12 mouse cellular contexts compared by ENCODE assay signal in genomic region chr5:41754226-41754775, GRCm38 (mm10). TPM values are rescaled to one million over a fixed set of nuclear protein-coding genes. Genes with fewer than 3 reads are reported as not detected.
A peak's percentile ranks its signal among the peaks of the same experiment; 100 is the strongest.
DNase-seq lines count a peak whose midpoint lies in the region; ATAC-seq and TF ChIP-seq lines count a peak whose summit lies in the region.
"Had no signal": no experiment of that assay in that cellular context is flagged by ENCODE, and none has a peak within 500 bp of the region (broad histone marks: within the 10 kb centered on the region; RNA-seq: fewer than 3 reads in every experiment).

No protein-coding gene starts in this region.

- no peak for ATAC-seq in heart, embryonic 12.5 days (ENCODE audit: insufficient number of reproducible peaks, low FRiP score)
- ATAC-seq in midbrain, postnatal 0 days (ENCODE audit: low FRiP score): no peak
- ATAC-seq in midbrain, embryonic 11.5 days (ENCODE audit: low FRiP score): peak; percentile 49; the same call in 1 of the 2 replicates

- peaks cover 96% of the 10 kb centered on the region for H3K27me3 ChIP-seq in heart, embryonic 12.5 days (replicated peaks)
- peaks cover 100% of the 10 kb centered on the region for H3K27me3 ChIP-seq in midbrain, embryonic 10.5 days (ENCODE audit: low read depth, poor library complexity, severe bottlenecking)
- H3K27me3 ChIP-seq in midbrain, postnatal 0 days (ENCODE audit: insufficient read depth, low read length): peaks cover 89% of the 10 kb centered on the region
- peaks cover 99% of the 10 kb centered on the region for H3K27me3 ChIP-seq in midbrain, embryonic 11.5 days (ENCODE audit: control insufficient read depth, insufficient read depth, low read length)

- H3K9ac ChIP-seq in heart, embryonic 12.5 days: no peak overlapping the region
- no peak overlapping the region for H3K9ac ChIP-seq in midbrain, postnatal 0 days (replicated peaks; ENCODE audit: low read length, poor library complexity, severe bottlenecking)
- H3K9ac ChIP-seq in midbrain, embryonic 11.5 days (ENCODE audit: low read length): no peak overlapping the region

- 1% methylated on average over 17 of the region's 17 CpGs for WGBS in heart, embryonic 12.5 days
- WGBS in midbrain, embryonic 10.5 days: under 1% methylated on average over 17 of the region's 17 CpGs
- 1% methylated on average over 17 of the region's 17 CpGs for WGBS in midbrain, postnatal 0 days
- WGBS in midbrain, embryonic 11.5 days: 0% methylated on average over 17 of the region's 17 CpGs

- no peaks in the 10 kb centered on the region for H3K4me1 ChIP-seq in heart, embryonic 12.5 days (replicated peaks)
- peaks cover 15% of the 10 kb centered on the region for H3K4me1 ChIP-seq in midbrain, embryonic 10.5 days
- H3K4me1 ChIP-seq in midbrain, postnatal 0 days (ENCODE audit: insufficient read depth, low read length): no peaks in the 10 kb centered on the region
- H3K4me1 ChIP-seq in midbrain, embryonic 11.5 days (ENCODE audit: control insufficient read depth, insufficient read depth, low read length): no peaks in the 10 kb centered on the region; the same call in 1 of the 2 replicates

- H3K9me3 ChIP-seq in heart, embryonic 12.5 days (replicated peaks): no peaks in the 10 kb centered on the region
- no peaks in the 10 kb centered on the region for H3K9me3 ChIP-seq in midbrain, embryonic 10.5 days (replicated peaks)
- no peaks in the 10 kb centered on the region for H3K9me3 ChIP-seq in midbrain, postnatal 0 days (ENCODE audit: low read length)
- H3K9me3 ChIP-seq in midbrain, embryonic 11.5 days (ENCODE audit: control insufficient read depth, low read length): no peaks in the 10 kb centered on the region

- TF ChIP-seq CTCF in midbrain, postnatal 0 days (IDR thresholded peaks at IDR 0.05): no peak

- DNase-seq in heart, postnatal 10 days: no peak
- peak; percentile 39 for DNase-seq in midbrain, embryonic 10.5 days (ENCODE audit: low spot score)
- DNase-seq in midbrain, postnatal 0 days (ENCODE audit: low spot score): no peak
- peak; percentile 94 for DNase-seq in midbrain, embryonic 11.5 days (ENCODE audit: low spot score, missing footprints)
- no peak for DNase-seq in adrenal gland, postnatal 36 days
- DNase-seq in spleen, adult 18-20 months: no peak
- no peak for DNase-seq in frontal cortex, adult 2 months (ENCODE audit: extremely low spot score in 1 of 2, low spot score in 1 of 2)
- DNase-seq: left cerebral cortex, postnatal 4 days; right cerebral cortex, adult 18-20 months had no signal

- intact Hi-C loops in heart, postnatal 10 days (cut with DNase I): no loop called here

- no peak overlapping the region for H3K27ac ChIP-seq in heart, embryonic 12.5 days (ENCODE audit: poor library complexity, severe bottlenecking)
- H3K27ac ChIP-seq in midbrain, embryonic 10.5 days (replicated peaks): no peak overlapping the region
- no peak overlapping the region for H3K27ac ChIP-seq in midbrain, postnatal 0 days (ENCODE audit: low read depth, low read length)
- no peak overlapping the region for H3K27ac ChIP-seq in midbrain, embryonic 11.5 days (ENCODE audit: low read depth, low read length)

- H3K4me2 ChIP-seq in heart, embryonic 12.5 days: peak overlapping the region; percentile 54
- H3K4me2 ChIP-seq in midbrain, postnatal 0 days (ENCODE audit: low read depth, low read length, poor library complexity, severe bottlenecking): no peak overlapping the region
- no peak overlapping the region for H3K4me2 ChIP-seq in midbrain, embryonic 11.5 days

- peak overlapping the region; percentile 20 for H3K4me3 ChIP-seq in heart, embryonic 12.5 days
- no peak overlapping the region for H3K4me3 ChIP-seq in midbrain, embryonic 10.5 days
- H3K4me3 ChIP-seq in midbrain, postnatal 0 days (ENCODE audit: low read depth, low read length): no peak overlapping the region
- no peak overlapping the region for H3K4me3 ChIP-seq in midbrain, embryonic 11.5 days (ENCODE audit: low read depth, low read length)

- no peaks in the 10 kb centered on the region for H3K36me3 ChIP-seq in heart, embryonic 12.5 days
- H3K36me3 ChIP-seq in midbrain, embryonic 10.5 days: no peaks in the 10 kb centered on the region
- no peaks in the 10 kb centered on the region for H3K36me3 ChIP-seq in midbrain, postnatal 0 days (ENCODE audit: insufficient read depth, low read length)
- H3K36me3 ChIP-seq in midbrain, embryonic 11.5 days (ENCODE audit: control insufficient read depth, insufficient read depth, low read length): no peaks in the 10 kb centered on the region

RNA-seq across cellular contexts. Expression of gene Nkx3-2, which starts 10.0 kb away (rescaled TPM):
- polyA plus RNA-seq in heart, embryonic 12.5 days (2016; fragmentation: Nextera tagmentation; extraction: Ambion mirVana): 0.19 and 0.22 TPM in 2 replicates
- total RNA-seq in heart, postnatal 10 days (2021): not detected
- 0.17 and 0.40 TPM in 2 replicates for polyA plus RNA-seq in midbrain, embryonic 10.5 days (2016; fragmentation: Nextera tagmentation; extraction: Ambion mirVana)
- not detected in 2 replicates for total RNA-seq in midbrain, postnatal 0 days (2014; rRNA removed)
- polyA plus RNA-seq in midbrain, postnatal 0 days (2015; fragmentation: Nextera tagmentation; extraction: Ambion mirVana): not detected in 2 replicates
- polyA plus RNA-seq in midbrain, embryonic 11.5 days (2014; fragmentation: Nextera tagmentation; extraction: Ambion mirVana): 0.27 TPM in 1 of 2 replicates, not detected in the other
- not detected for total RNA-seq in adrenal gland, postnatal 36 days (2021)
- not detected in 2 replicates for polyA plus RNA-seq in frontal cortex, adult 2 months (2012; rRNA removed)
- total RNA-seq: left cerebral cortex, postnatal 4 days had no signal
- polyA plus RNA-seq: brain, embryonic 14.5 days; kidney, embryonic 14.5 days had no signal

RNA-seq across cellular contexts. Expression of gene Rab28, which starts 46.3 kb away (rescaled TPM):
- polyA plus RNA-seq in heart, embryonic 12.5 days (2016; fragmentation: Nextera tagmentation; extraction: Ambion mirVana): 39.5 and 41.6 TPM in 2 replicates
- 10 to 100 TPM; 56.4 to 59.5 TPM for total RNA-seq in heart, postnatal 10 days (2021)
- polyA plus RNA-seq in midbrain, embryonic 10.5 days (2016; fragmentation: Nextera tagmentation; extraction: Ambion mirVana): 78.6 and 84.8 TPM in 2 replicates
- total RNA-seq in midbrain, postnatal 0 days (2014; rRNA removed): 51.4 and 60.7 TPM in 2 replicates
- polyA plus RNA-seq in midbrain, postnatal 0 days (2015; fragmentation: Nextera tagmentation; extraction: Ambion mirVana): 39.6 and 43.4 TPM in 2 replicates
- polyA plus RNA-seq in midbrain, embryonic 11.5 days (2014; fragmentation: Nextera tagmentation; extraction: Ambion mirVana): 98.2 and 108 TPM in 2 replicates
- 10 to 100 TPM; 55.6 to 60.9 TPM for total RNA-seq in adrenal gland, postnatal 36 days (2021)
- polyA plus RNA-seq in frontal cortex, adult 2 months (2012; rRNA removed): 71.4 and 82.0 TPM in 2 replicates

Comparison
In these comparisons a context has a peak if more than half of its experiments do, and no peak if none do; other contexts are left out.
1. DNase-seq: peak in midbrain, embryonic 10.5 days (single experiment) and midbrain, embryonic 11.5 days (single experiment); none in heart, postnatal 10 days (0 of 2), midbrain, postnatal 0 days (single experiment), adrenal gland, postnatal 36 days (0 of 2), spleen, adult 18-20 months (0 of 2) and frontal cortex, adult 2 months (0 of 2).